Mouse (Mus musculus) CD4-positive, CD25-positive, alpha-beta regulatory T cell, adult 9 weeks (primary cell): ENCODE data around the gene Olfr564. TPM values are rescaled to one million over a fixed set of nuclear protein-coding genes. Genes with fewer than 3 reads are reported as not detected.

Experiments
- polyA plus RNA-seq: library from polyadenylated mRNA; unstranded; fragments of 100-300 nt; shearing (Covaris generic); gene quantifications from one replicate; pipeline ENCODE4 v1.2.1, GENCODE M21; 2017

The Olfr564 gene
- polyA plus RNA-seq: not detected

DNA sequence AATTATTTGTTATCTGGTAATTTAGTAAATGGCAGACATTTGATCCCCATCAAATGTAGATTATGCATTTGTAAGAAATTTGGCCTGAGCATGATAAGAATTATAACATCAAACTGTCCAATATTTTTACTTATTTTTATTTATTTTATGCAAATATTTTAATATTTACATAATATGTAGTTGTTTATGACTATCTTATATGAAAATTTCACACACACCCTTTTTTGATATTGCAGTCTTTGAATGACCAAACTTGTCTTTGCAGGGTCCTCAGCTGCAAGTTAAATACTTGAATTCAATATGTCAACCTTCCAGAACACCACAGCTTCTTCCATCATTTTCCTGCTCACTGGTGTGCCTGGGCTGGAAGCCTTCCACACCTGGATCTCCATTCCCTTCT, at the start of gene Olfr564:
Gene Olfr564 (plus strand): TSS at position 301 of the 400 bp plus-strand sequence.

DNA sequence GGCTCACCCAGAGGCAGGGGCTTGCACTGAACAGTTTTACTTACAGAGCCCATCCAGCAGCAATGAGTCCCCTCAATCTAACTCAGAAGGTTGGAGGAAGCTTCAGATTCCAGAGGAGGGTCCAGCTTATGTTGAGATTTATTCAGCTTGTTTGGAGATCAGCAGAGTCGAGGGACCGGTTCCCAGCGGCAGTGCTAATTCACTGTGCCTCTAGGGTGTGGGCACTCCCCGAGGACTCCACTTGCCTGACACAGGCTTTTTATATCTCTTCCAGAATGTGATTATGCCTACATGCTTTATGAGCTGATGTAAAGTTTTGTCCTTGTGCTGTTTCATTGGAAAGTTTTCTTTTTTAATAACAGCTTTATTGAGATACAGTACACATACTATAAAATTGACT, 44.0 kb upstream of the Olfr564 start, which contains the start of the genes Olfr560 and Olfr78:
Gene Olfr560 (minus strand): TSS at position 101 of the 400 bp plus-strand sequence.
Gene Olfr78 (minus strand): TSS at position 206 of the 400 bp plus-strand sequence.

DNA sequence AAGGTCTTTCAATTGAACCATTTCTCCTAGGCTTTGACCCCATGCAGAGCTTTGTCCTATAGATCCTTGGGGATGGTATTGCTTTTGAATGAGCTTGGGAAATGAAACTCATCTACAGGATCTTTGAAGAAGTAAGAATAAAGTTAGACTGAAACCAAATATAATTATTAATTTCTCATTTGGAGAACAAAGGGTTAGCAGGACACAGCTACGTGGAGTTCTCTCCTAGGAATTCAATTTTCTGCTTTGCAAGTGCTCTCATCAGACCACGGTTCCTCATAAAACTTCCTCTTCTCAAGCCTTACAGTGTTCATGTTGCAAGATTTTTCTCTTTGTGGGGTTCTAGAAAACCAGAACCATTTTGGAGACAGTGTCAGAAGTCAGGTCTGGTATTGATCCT, 32.4 kb upstream of the Olfr564 start, which contains the start of gene Olfr561:
Gene Olfr561 (plus strand): TSS at position 301 of the 400 bp plus-strand sequence.

Other genes starting within 250 kb of the Olfr564 start
- gene Trim21, start 238.0 kb upstream of the Olfr564 start, polyA plus RNA-seq: 107 TPM
- not detected for gene Olfr550, start 232.0 kb upstream of the Olfr564 start, polyA plus RNA-seq
- gene Olfr551, start 211.6 kb upstream of the Olfr564 start, polyA plus RNA-seq: not detected
- not detected for gene Olfr552, start 205.7 kb upstream of the Olfr564 start, polyA plus RNA-seq
- not detected for gene Olfr553, start 185.3 kb upstream of the Olfr564 start, polyA plus RNA-seq
- gene Olfr554, start 165.0 kb upstream of the Olfr564 start, polyA plus RNA-seq: not detected
- gene Olfr555, start 144.7 kb upstream of the Olfr564 start, polyA plus RNA-seq: not detected
- 0.10 TPM for gene Olfr556, start 138.6 kb upstream of the Olfr564 start, polyA plus RNA-seq
- gene Trim68, start 116.2 kb upstream of the Olfr564 start, polyA plus RNA-seq: 14.5 TPM
- gene Olfr557, start 107.6 kb upstream of the Olfr564 start, polyA plus RNA-seq: not detected
- not detected for gene Olfr558, start 101.3 kb upstream of the Olfr564 start, polyA plus RNA-seq
- not detected for gene Olfr33, start 84.4 kb upstream of the Olfr564 start, polyA plus RNA-seq
- gene Olfr559, start 76.0 kb upstream of the Olfr564 start, polyA plus RNA-seq: not detected
- gene Olfr560, start 44.1 kb upstream of the Olfr564 start, polyA plus RNA-seq: not detected
- not detected for gene Olfr78, start 44.0 kb upstream of the Olfr564 start, polyA plus RNA-seq
- gene Olfr561, start 32.3 kb upstream of the Olfr564 start, polyA plus RNA-seq: not detected
- not detected for gene Olfr566, start 55.3 kb downstream of the Olfr564 start, polyA plus RNA-seq
- gene Olfr568, start 73.6 kb downstream of the Olfr564 start, polyA plus RNA-seq: not detected
- gene Olfr569, start 87.4 kb downstream of the Olfr564 start, polyA plus RNA-seq: not detected
- gene Olfr570, start 91.1 kb downstream of the Olfr564 start, polyA plus RNA-seq: not detected
- gene Olfr571, start 114.1 kb downstream of the Olfr564 start, polyA plus RNA-seq: not detected
- gene Olfr572, start 120.9 kb downstream of the Olfr564 start, polyA plus RNA-seq: not detected
- not detected for gene Olfr573-ps1, start 139.1 kb downstream of the Olfr564 start, polyA plus RNA-seq
- not detected for gene Olfr574, start 145.0 kb downstream of the Olfr564 start, polyA plus RNA-seq
- gene Olfr575, start 155.3 kb downstream of the Olfr564 start, polyA plus RNA-seq: not detected
- gene Olfr576, start 159.2 kb downstream of the Olfr564 start, polyA plus RNA-seq: not detected
- gene Olfr577, start 172.5 kb downstream of the Olfr564 start, polyA plus RNA-seq: not detected
- gene Olfr578, start 185.8 kb downstream of the Olfr564 start, polyA plus RNA-seq: not detected
- gene Olfr582, start 234.5 kb downstream of the Olfr564 start, polyA plus RNA-seq: not detected
- gene Olfr583, start 247.8 kb downstream of the Olfr564 start, polyA plus RNA-seq: not detected